Mouse (Mus musculus): Measurements from ENCODE around the gene 1810009A15Rik.
"Not testable (repeated sequence)": the region's sequence is repeated elsewhere in the genome, so short reads cannot be mapped to it uniquely, and the experiment has no call there.

1810009A15Rik gene

GRCm38 (mm10) chr19:8880311-8881033 lies 8.2 kb upstream of the 1810009A15Rik start, which contains the start of gene Uqcc3:
Gene Uqcc3 (minus strand): TSS chr19:8880923.
- DNase-seq: peak; percentile 86

GRCm38 (mm10) chr19:8881034-8881392 lies 7.6 kb upstream of the 1810009A15Rik start:
- no peak for DNase-seq

GRCm38 (mm10) chr19:8883616-8884015 lies 5.0 kb upstream of the 1810009A15Rik start, which contains the start of the genes Lbhd1 and Gm49403:
Gene Lbhd1 (plus strand): TSS chr19:8883732.
Gene Gm49403 (plus strand): TSS chr19:8883930.
- no peak for DNase-seq

GRCm38 (mm10) chr19:8886916-8887584 lies 1.6 kb upstream of the 1810009A15Rik start:
- DNase-seq: no peak

GRCm38 (mm10) chr19:8887585-8888463 lies 829 bp upstream of the 1810009A15Rik start:
- DNase-seq: no peak

GRCm38 (mm10) chr19:8892829-8893766 lies 4.4 kb downstream of the 1810009A15Rik start, which contains the start of gene Ints5:
Gene Ints5 (plus strand): TSS chr19:8893005.
- DNase-seq: peak; percentile 84

- no peak for DNase-seq
Observed at GRCm38 (mm10) chr19:8895397-8895960, 6.8 kb downstream of the 1810009A15Rik start.

GRCm38 (mm10) chr19:8896231-8896630 lies 7.6 kb downstream of the 1810009A15Rik start:
- DNase-seq: not testable (repeated sequence)

GRCm38 (mm10) chr19:8897211-8897864 lies 8.7 kb downstream of the 1810009A15Rik start:
- DNase-seq: not testable (repeated sequence)

- DNase-seq: peak; percentile 93
Observed at GRCm38 (mm10) chr19:8897865-8898495, 9.3 kb downstream of the 1810009A15Rik start, which contains the start of gene Ganab. Gene Ganab (plus strand): TSS chr19:8898071.

- no peak for DNase-seq
Observed at GRCm38 (mm10) chr19:8898576-8898975, 9.9 kb downstream of the 1810009A15Rik start.

GRCm38 (mm10) chr19:8899079-8899478 lies 10.4 kb downstream of the 1810009A15Rik start:
- no peak for DNase-seq

GRCm38 (mm10) chr19:8903412-8903811 lies 14.8 kb downstream of the 1810009A15Rik start:
- no peak for DNase-seq

GRCm38 (mm10) chr19:8908531-8908930 lies 19.9 kb downstream of the 1810009A15Rik start:
- no peak for DNase-seq

- no peak for DNase-seq
Observed at GRCm38 (mm10) chr19:8911810-8912209, 23.2 kb downstream of the 1810009A15Rik start.

GRCm38 (mm10) chr19:8914212-8914611 lies 25.6 kb downstream of the 1810009A15Rik start:
- DNase-seq: no peak

- no peak for DNase-seq
Observed at GRCm38 (mm10) chr19:8919000-8919399, 30.3 kb downstream of the 1810009A15Rik start.

- no peak for DNase-seq
Observed at GRCm38 (mm10) chr19:8919684-8920072, 31.0 kb downstream of the 1810009A15Rik start.

GRCm38 (mm10) chr19:8920073-8920736 lies 31.6 kb downstream of the 1810009A15Rik start, which contains the start of gene B3gat3:
Gene B3gat3 (plus strand): TSS chr19:8920374.
- DNase-seq: peak; percentile 94

- no peak for DNase-seq
Observed at GRCm38 (mm10) chr19:8920836-8921291, 32.2 kb downstream of the 1810009A15Rik start.

All from cerebellum, adult 8-10 months (tissue).